Mouse (Mus musculus): ENCODE data around the gene Unc80.

Gene Unc80

DNA sequence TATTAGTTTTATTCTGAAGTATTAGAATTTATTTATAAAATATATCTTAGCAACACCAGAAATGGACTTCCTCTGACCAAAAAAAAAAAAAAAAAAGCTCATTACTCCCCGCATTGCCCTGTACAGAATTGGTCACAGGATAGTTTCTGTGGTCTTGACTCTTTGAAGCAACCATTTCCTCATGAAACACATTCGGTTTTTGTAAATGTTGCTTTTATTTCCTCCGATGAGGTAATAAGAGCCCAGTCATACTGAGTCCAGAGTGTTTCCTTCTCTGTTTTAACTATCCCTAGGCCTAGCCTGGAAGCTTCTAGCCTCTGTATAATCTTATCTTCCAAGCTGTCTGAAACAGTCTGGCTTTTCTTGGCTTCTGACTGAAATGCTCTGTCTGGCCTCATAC is 244.7 kb downstream of the Unc80 start:
- CTCF ChIA-PET: no interaction called here

GRCm38 (mm10) chr1:66730581-66730980 is 262.4 kb downstream of the Unc80 start:
- CTCF ChIA-PET: no interaction called here
